Mouse (Mus musculus): ENCODE data around the gene Npcd. TPM values are rescaled to one million over a fixed set of nuclear protein-coding genes. Genes with fewer than 3 reads are reported as not detected.

Npcd gene
- 10 to 100 TPM in 1 of 2 experiments, 1 to 10 TPM in 1; 6.6 to 14.9 TPM for total RNA-seq (2021)

GRCm38 (mm10) chr15:79834130-79834880 is at the start of gene Npcd, which contains the start of gene Cbx6:
Gene Npcd, minus strand, starts transcription at chr15:79834237.
Gene Cbx6, minus strand, starts transcription at chr15:79834688.
- intact Hi-C loops (cut with DNase I): loop anchor here (5.0 kb wide), 2 partner anchors 48 to 243 kb away; no protein-coding TSS in a partner anchor
- DNase-seq: peak; percentile 99

- intact Hi-C loops (cut with DNase I): loop anchor here (5.0 kb wide), 1 partner anchor 51 kb away; the partner anchor contains the start of genes Cbx6 and Npcd
- DNase-seq: peak; percentile 93
Observed at GRCm38 (mm10) chr15:79883352-79883822, 49.4 kb upstream of the Npcd start.

DNA sequence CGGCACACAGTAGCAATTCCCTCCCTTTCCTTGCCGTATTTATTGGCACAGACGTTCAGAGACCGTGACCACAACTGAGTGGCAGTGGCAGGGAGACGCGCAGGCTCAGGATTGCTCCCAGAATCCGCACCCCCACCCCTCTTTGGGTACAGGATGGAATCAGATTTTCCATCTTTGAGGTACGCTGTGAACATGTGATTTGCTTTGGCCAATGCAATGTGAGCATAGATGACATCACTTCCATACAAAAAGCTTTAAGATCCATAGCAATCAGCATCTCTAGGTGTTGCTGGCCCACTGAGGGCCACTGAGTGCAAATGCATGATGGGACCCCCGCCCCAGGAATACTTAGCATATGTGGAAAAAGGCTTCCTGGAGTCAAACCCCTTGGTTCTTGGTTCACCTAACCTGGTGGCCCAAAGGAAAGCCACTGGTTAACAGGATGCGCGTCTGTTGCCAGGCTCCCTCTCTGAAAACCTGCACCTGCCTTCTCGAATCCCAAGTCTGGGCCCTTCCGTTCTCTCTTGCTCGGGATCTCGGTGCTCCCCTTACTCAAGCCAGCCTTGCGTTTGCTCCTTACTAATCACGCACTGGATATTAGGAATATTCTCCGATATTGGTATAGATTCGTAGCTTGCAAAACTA is 48.7 kb upstream of the Npcd start:
- intact Hi-C loops (cut with DNase I): loop anchor here (5.0 kb wide), 1 partner anchor 50 kb away; the partner anchor contains the start of genes Cbx6 and Npcd
- DNase-seq: peak; percentile 36

- intact Hi-C loops (cut with DNase I): loop anchor here (5.0 kb wide), 1 partner anchor 48 kb away; the partner anchor contains the start of genes Cbx6 and Npcd
- DNase-seq: no peak
Observed at GRCm38 (mm10) chr15:79880477-79880876, 46.4 kb upstream of the Npcd start.

- intact Hi-C loops (cut with DNase I): no loop called here
- DNase-seq: peak; percentile 84
Observed at GRCm38 (mm10) chr15:79879319-79879718, 45.3 kb upstream of the Npcd start.

DNA sequence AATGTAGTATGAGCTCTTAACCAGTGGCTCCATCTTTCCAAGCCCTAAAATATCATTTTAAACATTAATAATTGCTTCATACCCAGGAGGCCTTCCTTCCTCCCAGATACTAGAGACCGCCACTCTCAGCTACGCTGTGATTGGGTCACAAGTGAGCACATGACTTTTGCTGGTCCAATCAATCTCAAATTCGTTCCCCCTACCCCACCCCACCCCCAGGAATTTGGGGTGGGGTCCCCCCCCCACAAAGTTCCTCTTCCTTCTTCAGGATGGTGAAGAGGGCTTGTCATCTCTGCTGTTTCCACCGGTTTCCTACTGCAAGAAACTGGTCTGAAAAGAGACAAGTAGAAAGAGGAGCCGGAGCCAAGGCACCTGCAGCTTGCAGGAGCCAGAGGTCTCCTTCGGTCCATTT is 44.7 kb upstream of the Npcd start:
- intact Hi-C loops (cut with DNase I): no loop called here
- no peak for DNase-seq

- intact Hi-C loops (cut with DNase I): no loop called here
- DNase-seq: peak; percentile 5
Observed at GRCm38 (mm10) chr15:79875261-79875995, 41.4 kb upstream of the Npcd start.

GRCm38 (mm10) chr15:79873995-79874394 is 40.0 kb upstream of the Npcd start:
- intact Hi-C loops (cut with DNase I): no loop called here
- DNase-seq: no peak

GRCm38 (mm10) chr15:79873545-79873944 is 39.5 kb upstream of the Npcd start:
- intact Hi-C loops (cut with DNase I): no loop called here
- no peak for DNase-seq

DNA sequence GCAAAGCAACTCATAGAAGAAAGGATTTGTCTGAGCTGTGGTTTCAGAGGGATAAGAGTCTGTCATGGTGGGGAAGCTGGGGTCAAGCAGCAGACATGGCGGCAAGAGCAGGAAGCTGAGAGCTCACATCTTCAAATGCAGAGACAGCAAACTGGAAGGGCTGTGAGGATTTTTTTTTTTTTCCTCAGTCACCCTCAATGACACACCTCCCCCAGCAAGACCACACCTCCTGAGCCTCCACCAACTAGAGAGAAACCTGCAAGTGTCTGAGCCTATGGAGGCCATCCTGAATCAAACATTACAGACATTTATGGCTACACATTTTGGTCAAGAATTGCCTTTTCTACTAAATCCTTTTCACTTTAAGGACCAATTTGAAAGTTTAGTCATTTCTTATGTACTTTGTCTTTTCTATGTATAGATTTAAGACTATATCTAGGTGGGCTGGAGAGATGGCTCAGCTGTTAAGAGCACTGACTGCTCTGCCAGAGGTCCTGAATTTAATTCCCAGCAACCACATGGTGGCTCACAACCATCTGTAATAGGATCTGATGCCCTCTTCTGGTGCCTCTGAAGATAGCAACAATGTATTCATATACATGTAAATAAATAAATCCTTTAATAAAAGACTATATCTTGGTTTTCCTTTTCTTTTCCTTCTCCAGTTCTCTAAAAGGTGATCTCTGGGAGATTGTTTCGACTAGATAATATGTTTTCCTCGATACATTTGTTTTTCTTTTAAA is 33.4 kb upstream of the Npcd start:
- DNase-seq: no peak
- intact Hi-C loops (cut with DNase I): no loop called here

DNA sequence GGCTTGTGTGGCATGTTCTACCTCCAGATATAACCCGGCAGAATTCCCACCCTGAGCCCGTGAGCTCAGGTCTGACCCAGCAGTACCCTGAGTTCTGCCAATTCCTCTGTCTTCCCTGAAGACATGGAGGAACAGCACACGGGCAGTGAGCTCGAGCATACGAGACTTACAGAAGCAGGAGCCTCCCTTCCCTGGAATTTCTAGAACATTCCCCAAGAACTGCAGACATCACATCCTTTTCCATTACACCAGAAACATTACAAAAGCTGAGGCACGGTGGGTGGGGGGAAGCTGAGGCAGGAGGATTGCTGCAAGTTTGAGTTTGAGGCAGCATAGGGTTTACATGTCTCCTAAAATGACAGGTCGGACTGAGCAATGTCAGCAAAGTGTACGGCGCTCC is 25.8 kb upstream of the Npcd start:
- intact Hi-C loops (cut with DNase I): no loop called here
- no peak for DNase-seq

- intact Hi-C loops (cut with DNase I): no loop called here
- no peak for DNase-seq
Observed at GRCm38 (mm10) chr15:79858979-79859378, 24.9 kb upstream of the Npcd start.

DNA sequence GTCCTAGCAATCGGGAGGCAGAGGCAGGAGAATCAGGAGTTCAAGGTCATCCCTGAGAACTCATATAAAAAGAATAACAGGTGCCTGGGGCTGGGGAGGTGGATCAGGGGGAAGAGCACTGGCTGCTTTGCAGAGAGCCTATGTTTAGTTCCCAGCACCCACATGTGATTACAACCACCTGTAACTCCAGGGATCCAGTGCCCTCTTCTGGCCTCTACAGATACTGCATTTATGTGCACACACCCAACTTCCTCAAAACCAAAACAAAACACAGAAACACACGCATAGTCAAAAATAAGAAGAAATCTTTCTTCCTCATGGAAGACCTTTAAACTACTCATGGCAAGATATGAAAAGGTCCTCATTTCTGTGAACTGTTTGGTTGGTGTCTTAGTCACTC is 16.1 kb upstream of the Npcd start:
- intact Hi-C loops (cut with DNase I): no loop called here
- DNase-seq: no peak

DNA sequence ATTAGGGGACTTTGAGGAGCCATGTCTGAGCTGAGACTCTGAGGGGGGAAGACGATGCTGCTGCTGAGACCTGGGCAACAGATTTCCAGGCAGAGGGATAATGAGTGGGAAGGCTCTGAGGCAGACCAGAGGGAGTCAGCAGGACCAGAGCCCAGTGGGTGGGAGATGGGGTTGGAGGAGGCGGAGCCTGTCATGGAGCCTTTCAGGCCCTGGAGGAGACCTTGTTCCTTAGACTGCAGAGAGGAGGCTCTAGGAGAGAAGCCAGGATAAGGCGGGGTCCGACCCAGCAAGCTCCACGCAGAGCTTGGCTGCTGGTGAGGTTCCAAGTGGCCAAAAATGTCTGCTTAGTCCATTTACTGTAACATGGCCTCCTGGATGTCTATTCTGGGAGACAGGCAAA is 13.1 kb upstream of the Npcd start:
- no peak for DNase-seq
- intact Hi-C loops (cut with DNase I): no loop called here

GRCm38 (mm10) chr15:79845986-79846385 is 11.9 kb upstream of the Npcd start:
- intact Hi-C loops (cut with DNase I): no loop called here
- no peak for DNase-seq

DNA sequence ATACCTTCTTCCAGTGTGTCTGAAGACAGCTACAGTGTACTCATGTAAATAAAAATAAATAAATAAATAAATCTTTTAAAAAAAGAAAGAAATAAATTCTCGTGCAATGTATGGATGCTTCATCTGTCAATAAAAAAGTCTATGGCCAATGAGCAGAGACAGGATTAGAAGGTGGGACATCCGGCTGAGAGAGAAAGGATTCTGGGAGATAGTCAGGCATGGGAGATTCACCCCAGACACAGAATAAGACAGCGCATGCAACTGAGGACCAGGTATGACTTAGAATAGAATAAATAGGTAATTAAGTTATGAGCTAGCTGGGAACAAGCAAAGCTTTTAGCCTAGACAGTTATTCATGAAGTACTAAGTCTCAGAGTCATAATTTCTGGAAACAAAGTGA is 8.9 kb upstream of the Npcd start:
- intact Hi-C loops (cut with DNase I): no loop called here
- no peak for DNase-seq

DNA sequence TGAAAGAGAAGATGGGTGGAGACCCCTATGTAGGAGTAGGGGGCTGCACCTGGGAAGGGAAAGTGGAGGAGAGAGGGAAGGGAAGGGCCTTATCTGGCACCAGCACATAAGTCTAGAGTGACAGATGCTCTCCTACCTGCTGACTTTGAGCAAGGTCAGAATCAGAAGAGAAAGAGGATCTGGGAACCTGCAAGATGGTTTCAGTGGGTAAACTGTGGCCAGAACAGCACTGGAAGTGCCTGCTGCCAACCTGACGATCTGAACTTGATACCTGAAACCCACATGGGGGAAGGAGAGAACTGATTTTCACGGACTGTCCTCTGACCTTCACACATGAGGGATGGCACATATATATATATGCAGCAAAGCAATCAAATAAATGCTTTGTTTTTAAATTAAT is 6.2 kb upstream of the Npcd start:
- intact Hi-C loops (cut with DNase I): no loop called here
- no peak for DNase-seq

- intact Hi-C loops (cut with DNase I): loop anchor here (5.0 kb wide), 2 partner anchors 47 to 242 kb away; no protein-coding TSS in a partner anchor
- no peak for DNase-seq
Observed at GRCm38 (mm10) chr15:79834881-79835260, 834 bp upstream of the Npcd start.

GRCm38 (mm10) chr15:79833251-79834050 is 586 bp downstream of the Npcd start:
- intact Hi-C loops (cut with DNase I): loop anchor here (5.0 kb wide), 2 partner anchors 49 to 244 kb away; no protein-coding TSS in a partner anchor
- peak; percentile 76 for DNase-seq

Measured in left cerebral cortex, postnatal 4 days (tissue).